Mouse (Mus musculus) hindbrain, embryonic 10.5 days (tissue): ENCODE data around the gene Myrfl. TPM values are rescaled to one million over a fixed set of nuclear protein-coding genes. Genes with fewer than 3 reads are reported as not detected.
A peak's percentile ranks its signal among the peaks of the same experiment; 100 is the strongest.

Experiments
- DNase-seq: peaks from one replicate; pipeline ENCODE4 v3.0.0-alpha.2; 2017; ENCODE audit warnings: low spot score
- H3K27ac ChIP-seq: fragments of 300-500 bp; sonication (generic); 2 replicates; pipeline ENCODE4 v1.5.1; 2016; ENCODE audit warnings: mild to moderate bottlenecking, moderate library complexity
- H3K27me3 ChIP-seq: fragments of 300-500 bp; sonication (generic); 2 replicates; pipeline ENCODE4 v1.6.1; 2016; ENCODE audit warnings: mild to moderate bottlenecking; ENCODE audit not compliant: poor library complexity, insufficient read depth, severe bottlenecking
- H3K36me3 ChIP-seq: fragments of 300-500 bp; sonication (generic); 2 replicates; pipeline ENCODE4 v1.6.1; 2016; ENCODE audit warnings: mild to moderate bottlenecking, moderate library complexity
- H3K4me1 ChIP-seq: fragments of 300-500 bp; sonication (generic); replicated peaks from 2 replicates; pipeline ENCODE4 v1.6.1; 2016; ENCODE audit warnings: mild to moderate bottlenecking
- H3K4me3 ChIP-seq: fragments of 300-500 bp; sonication (generic); 2 replicates; pipeline ENCODE4 v1.5.1; 2016; ENCODE audit warnings: mild to moderate bottlenecking, moderate library complexity
- H3K9me3 ChIP-seq: fragments of 300-500 bp; sonication (generic); 2 replicates; pipeline ENCODE4 v1.6.1; 2016; ENCODE audit warnings: mild to moderate bottlenecking, moderate library complexity
- WGBS: fragments of 180-500 bp; shearing (Covaris S2); methylation state at CpG from one replicate; pipeline ENCODE4 v1.1.7; 2016; 5-methylcytosine and 5-hydroxymethylcytosine counted together
- polyA plus RNA-seq: library from polyadenylated mRNA; unstranded; fragments of >200 nt; fragmentation: Nextera tagmentation; extraction: Ambion mirVana; gene quantifications from 2 replicates; pipeline ENCODE4 v1.2.1, GENCODE M21; 2016

The Myrfl gene
- polyA plus RNA-seq, 1 experiment from 2014 or later = 0.18 TPM

- H3K27me3 ChIP-seq = no peaks in the 10 kb centered on the region; the same call in 1 of the 2 replicates
- WGBS = 85% methylated on average over 7 of the region's 7 CpGs
These were observed 163.1 kb downstream of the Myrfl start for GRCm38 (mm10) chr10:116733651-116734050.

GRCm38 (mm10) chr10:116730033-116730652, 166.6 kb downstream of the Myrfl start:
- H3K36me3 ChIP-seq = no peaks in the 10 kb centered on the region
- H3K27me3 ChIP-seq = peaks cover 3% of the 10 kb centered on the region; the same call in 1 of the 2 replicates
- H3K27ac ChIP-seq = no peak overlapping the region
- WGBS = 77% methylated on average over 10 of the region's 10 CpGs
- no peaks in the 10 kb centered on the region for H3K9me3 ChIP-seq
- peaks cover 11% of the 10 kb centered on the region for H3K4me1 ChIP-seq
- no peak for DNase-seq
- H3K4me3 ChIP-seq = no peak overlapping the region

More at GRCm38 (mm10) chr10:116733651-116734050, 163.1 kb downstream of the Myrfl start:
- H3K27ac ChIP-seq = no peak overlapping the region
- H3K4me3 ChIP-seq = no peak overlapping the region
- no peaks in the 10 kb centered on the region for H3K36me3 ChIP-seq
- H3K4me1 ChIP-seq = no peaks in the 10 kb centered on the region
- no peak for DNase-seq
- H3K9me3 ChIP-seq = no peaks in the 10 kb centered on the region

DNA sequence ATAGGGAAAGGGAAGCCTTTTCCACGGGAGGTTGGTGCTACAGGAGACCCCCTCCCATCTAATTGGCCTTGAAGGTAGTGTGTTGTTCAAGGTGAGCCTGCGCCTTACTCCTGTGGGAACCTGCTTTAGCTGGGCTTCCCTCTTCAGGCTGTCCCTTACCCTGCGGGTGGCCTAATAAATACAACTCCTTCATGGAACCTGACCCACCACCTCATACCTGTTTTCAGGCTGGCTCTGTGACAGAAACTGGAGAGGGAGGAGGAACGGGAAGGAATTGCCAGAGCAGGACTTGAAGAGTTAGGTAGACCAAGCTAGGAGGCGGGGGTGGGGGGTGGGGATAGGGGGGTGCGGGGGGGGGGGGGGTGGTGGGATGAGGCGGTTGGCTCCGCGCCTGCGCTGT, 167.9 kb downstream of the Myrfl start:
- no peak for DNase-seq
- no peak overlapping the region for H3K27ac ChIP-seq
- 77% methylated on average over 10 of the region's 10 CpGs for WGBS
- H3K4me3 ChIP-seq = no peak overlapping the region
- H3K36me3 ChIP-seq = no peaks in the 10 kb centered on the region
- H3K27me3 ChIP-seq = peaks cover 3% of the 10 kb centered on the region; the same call in 1 of the 2 replicates
- peaks cover 11% of the 10 kb centered on the region for H3K4me1 ChIP-seq
- no peaks in the 10 kb centered on the region for H3K9me3 ChIP-seq

- Histone ChIP-seq H3K4me3 (peak overlapping the region; percentile 22; the same call in 1 of the 2 replicates), H3K27ac (peak overlapping the region; percentile 57), H3K27me3 (peaks cover 3% of the 10 kb centered on the region; the same call in 1 of the 2 replicates), H3K4me1 (peaks cover 11% of the 10 kb centered on the region), H3K9me3 (no peaks in the 10 kb centered on the region), H3K36me3 (no peaks in the 10 kb centered on the region)
- 27% methylated on average over 14 of the region's 14 CpGs for WGBS
- DNase-seq = peak; percentile 24
These were observed 168.9 kb downstream of the Myrfl start for GRCm38 (mm10) chr10:116727702-116728298.

Other genes with a start within 250 kb of the Myrfl start
- 45.0 TPM in 2 replicates for gene Rab3ip, start 53.9 kb upstream of the Myrfl start, polyA plus RNA-seq
- not detected in 2 replicates for gene Gm10271, start 75.7 kb upstream of the Myrfl start, polyA plus RNA-seq
- gene Best3, start 89.4 kb upstream of the Myrfl start, polyA plus RNA-seq = 0.11 TPM in 1 of 2 replicates, not detected in the other
- gene Lrrc10, start 148.4 kb upstream of the Myrfl start, polyA plus RNA-seq = not detected in 2 replicates
- gene Cct2, start 166.9 kb upstream of the Myrfl start, polyA plus RNA-seq = 264 and 323 TPM in 2 replicates